Mouse (Mus musculus) liver, embryonic 14.5 days (tissue): ENCODE results near the gene Nkx2-3.

Source experiments
- CTCF ChIP-seq: IDR thresholded peaks from 2 replicates; pipeline ENCODE4 v1.5.1; 2016; ENCODE audit warnings: antibody characterized with exemption, low read depth, control low read depth
- EP300 ChIP-seq: IDR thresholded peaks from 2 replicates; pipeline ENCODE4 v1.6.1; 2016; ENCODE audit warnings: antibody characterized with exemption, low read depth

DNA sequence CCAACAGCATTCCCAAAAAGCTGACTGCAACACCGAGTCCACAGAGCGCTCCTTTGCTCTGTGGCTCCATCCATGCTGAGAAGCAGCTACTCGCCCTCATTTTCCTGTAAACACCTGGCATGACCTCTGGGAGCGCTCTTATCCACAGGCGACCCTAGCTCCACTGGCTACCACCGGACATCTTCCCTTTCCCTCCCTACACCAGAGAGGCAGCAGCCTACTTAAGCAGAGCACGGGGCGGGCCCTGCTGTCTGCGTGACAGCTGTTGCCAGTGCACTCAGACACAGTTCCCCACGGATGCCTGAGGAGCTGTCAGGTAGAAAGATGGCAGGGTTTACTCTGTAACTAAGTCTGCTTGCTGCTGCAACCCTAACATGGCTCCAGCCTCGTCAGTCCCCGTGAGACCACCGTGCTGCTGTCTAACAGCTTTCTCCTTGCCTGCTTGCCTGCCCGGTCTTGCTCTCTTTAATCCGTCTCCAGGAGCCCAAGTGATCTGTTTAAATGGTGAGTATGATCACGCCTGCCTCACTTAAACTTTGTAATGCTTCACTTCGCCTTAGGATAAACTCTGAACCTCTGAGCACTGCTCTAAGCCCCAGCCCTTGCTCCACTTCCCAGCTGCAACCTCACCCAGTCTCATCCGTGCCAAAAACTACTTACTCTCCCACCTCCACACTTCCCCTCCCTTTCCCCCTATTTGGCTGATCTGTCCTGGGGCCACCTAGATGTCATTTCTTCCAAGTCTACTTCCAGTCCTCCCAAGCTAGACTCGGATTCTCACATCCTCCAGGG is 50.2 kb downstream of the Nkx2-3 start:
- TF ChIP-seq CTCF (peak; percentile 42), EP300 (no peak)
